Mouse (Mus musculus) macrophage (primary cell): ENCODE results near the gene Nptn. TPM values are rescaled to one million over a fixed set of nuclear protein-coding genes. Genes with fewer than 3 reads are reported as not detected.

ENCODE experiments used
- H3K27ac ChIP-seq: fragments of 350-480 bp; formaldehyde crosslinking; 2 replicates; pipeline ENCODE4 v1.9.0; 2021
- H3K36me3 ChIP-seq: fragments of 350-480 bp; formaldehyde crosslinking; 2 replicates; pipeline ENCODE4 v1.9.0; 2021; ENCODE audit errors: inconsistent target
- H3K4me3 ChIP-seq: fragments of 350-480 bp; formaldehyde crosslinking; 2 replicates; pipeline ENCODE4 v1.9.0; 2021; ENCODE audit errors: inconsistent target
- H3K79me2 ChIP-seq: fragments of 350-480 bp; formaldehyde crosslinking; 2 replicates; pipeline ENCODE4 v1.9.0; 2021; ENCODE audit errors: inconsistent target
- WGBS: methylation state at CpG from one replicate; pipeline ENCODE4 v1.1.7; 2026; ENCODE audit warnings: inconsistent platforms; ENCODE audit not compliant: missing documents; 5-methylcytosine and 5-hydroxymethylcytosine counted together
- polyA plus RNA-seq: library from polyadenylated mRNA; stranded (reverse); fragments of 250-400 nt; gene quantifications from 3 replicates; pipeline ENCODE4 v1.2.4, GENCODE M21; 2018; ENCODE audit warnings: inconsistent platforms

The Nptn gene
- polyA plus RNA-seq, 1 experiment from 2014 or later, result 426 TPM

DNA sequence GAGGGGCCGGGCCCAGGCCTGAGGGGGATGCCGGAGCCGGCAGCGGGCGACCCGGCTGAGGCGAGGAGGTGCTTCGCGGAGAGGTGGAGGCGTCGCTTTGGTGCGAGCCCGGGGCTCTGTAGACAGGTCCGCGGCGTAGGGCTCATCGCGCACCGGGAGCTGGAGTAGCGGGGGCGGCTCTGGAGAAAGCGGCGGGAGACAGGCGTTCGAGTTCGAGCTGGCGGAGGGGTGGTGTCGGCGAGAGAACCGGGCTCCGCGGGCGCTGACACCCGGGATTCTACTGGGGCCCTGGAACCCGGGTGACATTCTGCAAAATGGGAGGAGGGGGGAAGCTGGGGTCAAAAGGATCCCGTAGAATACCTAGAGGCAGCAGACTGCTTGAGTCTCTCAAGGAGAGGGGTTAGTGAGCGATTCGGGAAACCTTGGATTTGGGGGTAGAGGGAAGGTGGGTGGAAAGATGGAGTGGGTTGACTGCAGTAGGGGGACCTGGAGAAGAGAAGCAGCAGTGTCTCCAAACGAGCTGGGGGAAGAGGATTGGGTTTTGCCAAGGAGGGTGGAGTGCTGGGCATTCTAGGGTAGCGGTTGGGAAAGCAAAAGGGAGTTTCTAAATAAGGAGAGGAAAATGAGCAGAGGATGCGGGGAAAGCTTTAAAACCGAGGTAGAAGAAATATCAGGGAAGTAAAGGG, 684 bp downstream of the Nptn start:
- H3K79me2 ChIP-seq, result peaks cover 52% of the 10 kb centered on the region
- no peaks in the 10 kb centered on the region for H3K36me3 ChIP-seq
- peak overlapping the region; percentile 94 for H3K4me3 ChIP-seq
- WGBS, result under 1% methylated on average over 38 of the region's 42 CpGs
- peak overlapping the region; percentile 93 for H3K27ac ChIP-seq

DNA sequence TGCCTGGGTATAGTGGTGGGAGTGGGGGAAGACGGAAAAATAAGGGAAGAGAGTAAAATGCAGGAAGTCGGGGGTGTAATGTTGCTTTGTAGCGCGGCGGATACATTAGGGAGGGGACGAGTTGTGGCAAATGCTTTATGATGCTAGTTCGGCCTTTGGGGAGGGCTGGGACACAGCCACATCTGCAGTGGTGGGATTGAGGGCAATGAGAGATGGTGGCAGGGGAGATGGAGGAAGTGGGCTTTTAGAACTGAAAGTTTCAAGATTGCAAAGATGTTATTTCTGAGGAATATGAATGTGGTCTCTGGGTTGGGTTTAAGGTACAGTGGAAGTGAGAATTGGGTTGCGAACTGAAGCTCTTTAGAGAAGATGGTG, 1.2 kb downstream of the Nptn start:
- Histone ChIP-seq H3K36me3 (no peaks in the 10 kb centered on the region), H3K27ac (peak overlapping the region; percentile 93), H3K4me3 (peak overlapping the region; percentile 94), H3K79me2 (peaks cover 58% of the 10 kb centered on the region)
- 0% methylated on average over 8 of the region's 8 CpGs for WGBS

DNA sequence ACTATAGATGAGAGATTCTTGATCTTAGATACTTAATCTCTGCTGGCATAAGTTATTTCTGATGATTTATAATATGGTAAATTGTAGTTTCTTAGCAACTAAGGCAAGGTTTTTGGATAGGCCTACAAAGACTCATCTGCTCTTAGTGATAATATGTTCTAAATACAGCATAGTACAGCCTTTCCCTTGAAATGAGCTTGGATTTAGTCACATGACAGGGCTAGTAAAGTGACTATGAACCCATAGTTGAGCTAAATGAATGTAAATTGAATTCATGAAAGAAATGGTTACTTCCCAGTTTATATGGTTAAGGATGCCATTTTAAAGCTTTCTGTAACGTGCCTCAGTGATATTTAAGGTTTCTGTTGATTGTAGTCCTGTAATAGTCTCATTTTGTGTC, 2.3 kb downstream of the Nptn start:
- Histone ChIP-seq H3K36me3 (no peaks in the 10 kb centered on the region), H3K79me2 (peaks cover 66% of the 10 kb centered on the region), H3K4me3 (peak overlapping the region; percentile 94; the same call in 1 of the 2 replicates), H3K27ac (peak overlapping the region; percentile 93; the same call in 1 of the 2 replicates)
- 73% methylated on average over 1 of the region's 1 CpGs for WGBS

DNA sequence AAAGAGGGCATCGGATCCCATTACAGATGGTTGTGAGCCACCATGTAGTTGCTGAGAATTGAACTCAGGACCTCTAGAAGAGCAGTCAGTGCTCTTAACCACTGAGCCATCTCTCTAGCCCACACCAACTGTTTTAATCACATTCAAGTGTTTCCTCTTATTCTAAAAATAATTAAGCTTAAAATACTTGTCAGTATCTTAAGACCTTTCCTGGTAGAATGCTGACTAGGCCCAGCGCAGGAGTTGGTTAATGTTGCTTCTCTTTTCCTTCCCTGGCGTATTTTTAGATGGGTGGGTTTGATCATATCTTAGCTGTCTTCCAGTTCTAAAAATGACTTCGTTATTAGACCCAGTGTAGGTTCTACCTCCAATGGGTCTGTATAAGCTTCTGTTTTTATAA, 6.6 kb downstream of the Nptn start:
- H3K4me3 ChIP-seq, result no peak overlapping the region
- H3K27ac ChIP-seq, result peak overlapping the region; percentile 60
- no peaks in the 10 kb centered on the region for H3K36me3 ChIP-seq
- peaks cover 97% of the 10 kb centered on the region for H3K79me2 ChIP-seq
- WGBS, result 21% methylated on average over 2 of the region's 4 CpGs

DNA sequence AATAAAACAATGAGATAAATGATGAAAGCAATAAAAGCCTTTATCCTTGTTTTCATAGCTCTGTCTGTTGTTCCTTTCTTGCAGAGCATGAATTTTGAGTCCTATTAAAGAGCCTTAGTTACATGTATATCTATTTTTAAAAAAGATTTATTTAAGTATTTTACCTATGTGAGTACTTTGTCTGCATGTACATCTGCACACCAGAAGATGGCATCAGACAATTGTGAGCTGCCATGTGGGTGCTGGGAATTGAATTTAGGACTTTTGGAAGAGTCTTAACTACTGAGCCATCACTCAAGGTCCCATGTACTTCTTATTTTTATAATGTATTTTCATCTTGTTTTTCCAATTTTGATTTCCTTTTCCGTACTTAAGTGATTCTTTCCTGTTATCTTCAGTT, 13.3 kb downstream of the Nptn start:
- peaks cover 100% of the 10 kb centered on the region for H3K79me2 ChIP-seq
- no peak overlapping the region for H3K4me3 ChIP-seq
- H3K36me3 ChIP-seq, result no peaks in the 10 kb centered on the region
- H3K27ac ChIP-seq, result no peak overlapping the region
- WGBS, result 100% methylated on average over 1 of the region's 1 CpGs

DNA sequence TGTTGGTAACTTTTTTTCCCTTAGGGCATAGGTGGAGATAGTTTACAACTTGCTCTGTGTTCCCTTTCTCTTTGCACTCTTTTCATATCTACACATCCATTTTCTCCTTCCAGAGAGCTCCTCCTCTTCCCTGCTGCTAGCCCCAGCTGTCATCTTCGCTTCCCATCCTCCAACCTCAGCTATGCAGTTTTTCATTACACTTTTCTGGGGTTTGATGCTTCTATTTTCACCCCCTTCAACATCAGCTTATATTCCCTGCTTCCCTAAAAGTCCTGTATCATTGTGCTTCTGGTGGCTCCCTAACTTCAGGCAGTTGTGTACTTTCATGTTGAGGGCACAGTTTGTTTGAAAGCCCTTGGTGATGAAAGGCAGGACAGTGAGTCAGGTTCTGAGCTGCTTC, 31.8 kb downstream of the Nptn start:
- no peak overlapping the region for H3K4me3 ChIP-seq
- H3K79me2 ChIP-seq, result peaks cover 100% of the 10 kb centered on the region
- no peaks in the 10 kb centered on the region for H3K36me3 ChIP-seq
- 89% methylated on average over 1 of the region's 1 CpGs for WGBS
- no peak overlapping the region for H3K27ac ChIP-seq

DNA sequence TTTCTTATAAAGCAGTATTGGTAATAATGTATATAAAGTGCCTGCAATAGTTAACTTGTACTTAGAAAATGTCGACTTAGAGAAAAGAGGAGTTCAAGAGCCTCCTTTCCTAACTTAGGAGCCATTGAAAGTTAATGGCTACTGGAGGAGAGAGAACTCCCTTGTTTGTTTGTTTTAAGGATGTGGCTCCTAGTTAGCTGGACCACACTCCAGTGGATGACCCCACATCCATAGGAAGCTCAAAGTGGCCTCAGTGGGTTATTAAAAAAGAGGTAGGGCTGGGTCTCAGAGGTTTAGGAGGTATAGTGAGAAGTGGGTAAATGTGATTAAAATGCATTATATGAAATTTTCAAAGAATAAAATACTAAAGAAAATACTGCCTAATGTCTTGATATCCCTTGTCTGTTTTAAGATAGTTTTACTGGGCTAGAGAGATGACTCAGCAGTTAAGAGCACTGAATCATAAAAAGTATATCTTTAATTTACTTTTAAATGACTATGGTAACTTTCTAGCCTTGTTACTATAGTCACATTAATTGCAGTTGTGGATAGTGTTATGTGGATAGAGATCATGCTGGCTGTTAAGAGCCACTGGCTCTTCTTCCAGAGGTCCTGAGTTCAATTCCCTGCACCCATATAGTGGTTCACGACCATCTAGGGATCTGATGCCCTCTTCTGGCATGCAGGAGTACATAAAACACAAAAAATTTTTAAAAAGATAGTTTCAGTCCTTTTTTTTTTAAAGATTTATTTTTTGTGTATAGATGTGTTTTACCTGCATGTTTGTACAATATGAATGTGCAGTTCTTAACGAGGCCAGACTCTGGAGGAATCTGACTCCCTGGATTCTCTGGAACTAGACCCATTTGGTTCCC, 33.3 kb downstream of the Nptn start:
- no peak overlapping the region for H3K27ac ChIP-seq
- no peak overlapping the region for H3K4me3 ChIP-seq
- 82% methylated on average over 3 of the region's 3 CpGs for WGBS
- H3K79me2 ChIP-seq, result peaks cover 100% of the 10 kb centered on the region
- H3K36me3 ChIP-seq, result no peaks in the 10 kb centered on the region

DNA sequence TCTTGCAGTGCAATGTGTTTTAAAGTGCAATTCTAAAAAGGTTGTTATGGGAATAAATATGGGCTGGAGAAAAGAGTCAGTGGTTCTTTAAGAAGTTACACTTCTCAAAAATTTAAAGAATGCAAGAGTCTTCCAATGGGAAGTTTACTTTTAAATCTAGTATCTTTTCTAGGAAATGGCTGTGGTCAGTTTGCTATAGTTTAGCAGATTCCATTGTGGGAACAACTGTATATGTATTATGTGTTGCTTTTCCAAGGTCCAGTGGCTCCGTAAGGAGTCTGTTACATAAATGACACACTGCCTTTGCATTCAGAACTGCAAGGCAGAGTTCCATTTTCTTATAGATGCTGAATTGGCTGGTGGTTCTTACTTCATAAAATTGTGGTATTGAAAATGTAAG, 41.0 kb downstream of the Nptn start:
- 83% methylated on average over 1 of the region's 1 CpGs for WGBS
- no peak overlapping the region for H3K27ac ChIP-seq

DNA sequence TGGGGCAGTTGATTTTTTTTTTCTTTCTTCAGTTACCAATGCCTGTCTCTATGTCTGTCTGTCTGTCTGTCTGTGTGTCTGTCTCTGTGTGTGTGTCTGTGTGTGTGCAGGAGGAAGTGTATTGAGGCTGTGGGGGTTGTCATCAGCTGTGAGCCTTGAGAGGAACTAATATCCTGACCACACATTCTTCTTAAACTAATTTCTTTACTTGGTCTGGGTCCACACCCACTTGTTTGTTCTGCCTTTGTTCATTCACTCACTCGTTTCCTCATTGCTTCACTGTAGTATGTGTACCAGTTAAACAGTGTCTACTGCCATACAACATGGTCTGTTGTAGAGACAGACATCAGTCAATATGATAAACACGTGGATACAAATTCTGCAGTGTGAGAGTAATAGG, 45.2 kb downstream of the Nptn start:
- Histone ChIP-seq H3K36me3 (peaks cover 12% of the 10 kb centered on the region), H3K79me2 (peaks cover 97% of the 10 kb centered on the region), H3K4me3 (no peak overlapping the region), H3K27ac (no peak overlapping the region)
- WGBS, result 24% methylated on average over 2 of the region's 2 CpGs

More for the DNA sequence above, 41.0 kb downstream of the Nptn start:
- Histone ChIP-seq H3K36me3 (peaks cover 4% of the 10 kb centered on the region; the same call in 1 of the 2 replicates), H3K79me2 (peaks cover 100% of the 10 kb centered on the region), H3K4me3 (no peak overlapping the region)

DNA sequence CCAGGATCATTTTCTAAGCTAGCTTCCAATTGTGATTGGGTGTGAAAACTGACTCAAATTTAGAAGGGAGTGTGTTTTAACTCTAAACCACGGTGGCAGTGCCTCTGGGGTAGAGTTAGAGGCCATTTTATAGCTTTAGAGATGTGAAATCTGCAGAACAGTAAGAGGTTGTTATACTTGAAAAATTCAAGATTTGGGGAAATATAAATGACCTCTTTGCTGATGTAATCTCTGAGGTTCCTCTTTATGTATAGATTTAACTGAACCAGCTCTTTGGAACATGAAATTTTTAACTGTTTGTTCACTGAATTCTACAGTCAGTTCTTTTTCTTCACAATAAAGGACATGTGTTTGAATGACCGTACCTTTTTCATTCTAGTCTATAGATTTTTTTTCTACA, 48.4 kb downstream of the Nptn start:
- H3K4me3 ChIP-seq, result no peak overlapping the region
- peaks cover 17% of the 10 kb centered on the region for H3K36me3 ChIP-seq
- H3K79me2 ChIP-seq, result peaks cover 97% of the 10 kb centered on the region
- peak overlapping the region; percentile 67 for H3K27ac ChIP-seq
- WGBS, result 33% methylated on average over 2 of the region's 2 CpGs

DNA sequence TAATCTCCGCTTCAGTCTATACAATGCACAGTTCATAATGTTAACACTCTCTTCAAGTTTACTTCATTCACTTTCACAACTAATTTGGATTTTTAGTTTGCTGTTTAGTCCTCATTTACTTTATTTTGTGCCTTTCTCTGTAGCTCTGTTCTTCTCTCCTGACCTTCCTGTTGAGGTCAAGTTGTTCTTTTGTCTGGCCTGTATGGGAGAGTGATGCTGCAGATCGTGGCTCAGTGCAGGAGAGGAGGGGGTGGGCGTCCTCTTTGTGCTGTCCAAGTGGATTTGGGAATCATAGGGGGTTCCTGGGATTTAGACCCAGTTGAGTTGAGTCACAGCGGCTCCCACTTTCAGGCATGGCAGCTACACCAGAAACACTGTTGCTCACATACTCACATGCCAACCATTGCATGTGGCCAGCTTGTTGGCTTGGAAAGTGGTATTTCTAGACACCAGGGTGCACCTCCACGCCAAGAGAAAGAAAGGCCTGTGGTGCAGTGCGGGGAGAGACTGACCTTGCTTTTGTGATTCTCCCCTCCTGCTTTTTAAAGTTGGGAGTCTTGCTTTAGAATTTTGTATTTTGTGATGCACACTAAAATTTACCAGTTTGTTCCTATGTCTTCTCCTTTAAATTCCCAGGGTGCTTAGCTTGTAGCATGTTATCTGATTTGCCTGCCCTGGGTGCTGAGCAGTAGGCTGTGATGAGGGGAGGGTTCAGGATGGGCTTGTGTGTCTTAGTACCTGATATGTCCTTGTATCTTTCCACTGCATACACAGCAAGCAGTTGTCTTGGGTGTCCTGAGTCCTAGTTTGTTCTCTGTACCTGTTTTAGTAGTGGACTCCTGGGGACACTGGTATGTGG, 66.6 kb downstream of the Nptn start:
- Histone ChIP-seq H3K36me3 (peaks cover 71% of the 10 kb centered on the region), H3K27ac (no peak overlapping the region), H3K79me2 (peaks cover 59% of the 10 kb centered on the region), H3K4me3 (no peak overlapping the region)
- WGBS, result 89% methylated on average over 6 of the region's 6 CpGs

DNA sequence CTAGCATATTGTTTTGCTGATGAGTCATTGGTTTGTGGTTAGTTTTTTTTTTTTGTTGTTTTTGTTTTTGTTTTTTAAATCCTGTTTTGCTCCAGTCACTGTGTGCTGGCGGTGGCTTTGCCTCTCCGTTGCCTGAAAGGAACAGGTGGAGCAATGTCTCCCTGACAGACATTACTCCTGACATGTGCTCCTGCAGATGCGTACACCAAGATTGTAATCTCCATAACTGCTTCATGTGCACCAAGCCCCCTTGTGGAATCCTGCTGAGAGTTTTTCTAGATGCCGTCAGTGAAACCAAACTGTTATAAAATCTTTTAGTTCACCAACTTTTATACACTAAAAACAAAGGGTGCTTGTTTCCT, 67.2 kb downstream of the Nptn start:
- H3K4me3 ChIP-seq, result no peak overlapping the region
- peaks cover 53% of the 10 kb centered on the region for H3K79me2 ChIP-seq
- 89% methylated on average over 4 of the region's 4 CpGs for WGBS
- H3K27ac ChIP-seq, result no peak overlapping the region
- H3K36me3 ChIP-seq, result peaks cover 70% of the 10 kb centered on the region

DNA sequence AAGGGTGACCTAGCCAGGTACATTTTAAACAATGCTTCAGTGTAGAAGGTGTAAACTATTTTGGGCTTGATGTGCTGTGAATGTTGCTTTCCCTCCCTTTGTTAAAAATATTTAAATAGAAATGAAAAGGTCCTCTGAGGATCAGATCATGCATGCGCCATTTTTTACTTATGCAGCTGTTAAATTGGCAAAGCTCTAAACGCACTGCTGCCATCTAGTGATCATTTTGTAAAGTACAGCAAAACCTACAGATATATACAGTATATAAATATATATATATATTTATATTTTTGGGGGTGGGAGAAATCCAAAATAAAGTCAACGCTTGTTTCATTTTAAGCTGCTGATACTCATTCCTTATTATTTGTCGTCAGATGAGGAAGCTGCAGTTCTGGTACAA, 70.0 kb downstream of the Nptn start:
- Histone ChIP-seq H3K36me3 (peaks cover 70% of the 10 kb centered on the region), H3K79me2 (peaks cover 25% of the 10 kb centered on the region), H3K27ac (no peak overlapping the region), H3K4me3 (no peak overlapping the region)
- 66% methylated on average over 4 of the region's 4 CpGs for WGBS

DNA sequence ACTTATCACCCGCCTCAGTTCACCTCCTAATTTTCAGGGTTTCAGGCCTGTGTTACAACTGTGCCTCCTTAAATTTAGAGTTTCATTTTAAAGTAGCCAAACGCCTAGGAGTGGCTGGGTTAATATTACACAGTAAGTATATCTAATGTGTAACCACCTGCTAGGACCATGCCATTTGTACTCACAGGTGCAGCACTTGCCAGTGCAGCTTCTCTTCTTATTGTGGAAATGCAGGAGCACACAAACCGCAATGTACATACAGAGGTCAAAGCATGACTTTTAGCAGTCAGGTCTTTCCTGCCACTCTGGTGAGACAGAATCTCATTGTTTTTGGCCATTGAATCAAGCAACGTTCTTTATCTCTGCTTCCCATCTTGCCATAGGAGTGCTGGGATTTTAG, 72.5 kb downstream of the Nptn start:
- H3K27ac ChIP-seq, result no peak overlapping the region
- 95% methylated on average over 4 of the region's 4 CpGs for WGBS
- no peak overlapping the region for H3K4me3 ChIP-seq
- peaks cover 78% of the 10 kb centered on the region for H3K36me3 ChIP-seq
- H3K79me2 ChIP-seq, result peaks cover under 1% of the 10 kb centered on the region; the same call in 1 of the 2 replicates
